Mouse (Mus musculus): ENCODE data around the gene Igsf21. TPM values are rescaled to one million over a fixed set of nuclear protein-coding genes. Genes with fewer than 3 reads are reported as not detected.

The Igsf21 gene
- 0.26 and 0.65 TPM in 2 replicates for polyA plus RNA-seq (2012; rRNA removed)

- DNase-seq (ENCODE audit: low spot score), result no peak
These were observed at the start of gene Igsf21 for GRCm38 (mm10) chr4:140246180-140247005. TSS of gene Igsf21 (minus strand) at chr4:140246784.

GRCm38 (mm10) chr4:140285726-140286316 is 39.2 kb upstream of the Igsf21 start:
- no peak for DNase-seq (ENCODE audit: low spot score)

GRCm38 (mm10) chr4:140283398-140283797 is 36.8 kb upstream of the Igsf21 start:
- no peak for DNase-seq (ENCODE audit: low spot score)

GRCm38 (mm10) chr4:140278269-140278668 is 31.7 kb upstream of the Igsf21 start:
- DNase-seq (ENCODE audit: low spot score), result no peak

GRCm38 (mm10) chr4:140271913-140272312 is 25.3 kb upstream of the Igsf21 start:
- no peak for DNase-seq (ENCODE audit: low spot score)

- DNase-seq (ENCODE audit: low spot score), result no peak
These were observed 23.9 kb upstream of the Igsf21 start for GRCm38 (mm10) chr4:140270451-140270850.

- no peak for DNase-seq (ENCODE audit: low spot score)
These were observed 22.7 kb upstream of the Igsf21 start for GRCm38 (mm10) chr4:140269184-140269840.

- DNase-seq (ENCODE audit: low spot score), result no peak
These were observed 21.3 kb upstream of the Igsf21 start for GRCm38 (mm10) chr4:140267835-140268234.

- no peak for DNase-seq (ENCODE audit: low spot score)
These were observed 20.5 kb upstream of the Igsf21 start for GRCm38 (mm10) chr4:140267086-140267485.

- DNase-seq (ENCODE audit: low spot score), result no peak
These were observed 12.4 kb upstream of the Igsf21 start for GRCm38 (mm10) chr4:140258968-140259367.

- no peak for DNase-seq (ENCODE audit: low spot score)
These were observed 5.8 kb upstream of the Igsf21 start for GRCm38 (mm10) chr4:140252369-140252768.

GRCm38 (mm10) chr4:140249011-140249744 is 2.6 kb upstream of the Igsf21 start:
- DNase-seq (ENCODE audit: low spot score), result no peak

- DNase-seq (ENCODE audit: low spot score), result no peak
These were observed 1.8 kb upstream of the Igsf21 start for GRCm38 (mm10) chr4:140248396-140248795.

- no peak for DNase-seq (ENCODE audit: low spot score)
These were observed 721 bp upstream of the Igsf21 start for GRCm38 (mm10) chr4:140247006-140248003.

GRCm38 (mm10) chr4:140245286-140246179 is 1.1 kb downstream of the Igsf21 start:
- no peak for DNase-seq (ENCODE audit: low spot score)

- no peak for DNase-seq (ENCODE audit: low spot score)
These were observed 1.7 kb downstream of the Igsf21 start for GRCm38 (mm10) chr4:140244835-140245234.

- DNase-seq (ENCODE audit: low spot score), result no peak
These were observed 2.3 kb downstream of the Igsf21 start for GRCm38 (mm10) chr4:140244161-140244813.

- no peak for DNase-seq (ENCODE audit: low spot score)
These were observed 3.4 kb downstream of the Igsf21 start for GRCm38 (mm10) chr4:140243231-140243630.

GRCm38 (mm10) chr4:140242291-140242690 is 4.3 kb downstream of the Igsf21 start:
- DNase-seq (ENCODE audit: low spot score), result no peak
